Mouse (Mus musculus) retina, postnatal 7 days (tissue): Measurements from ENCODE around the gene Ankfy1.
A peak's percentile ranks its signal among the peaks of the same experiment; 100 is the strongest.
"Not testable (repeated sequence)": the region's sequence is repeated elsewhere in the genome, so short reads cannot be mapped to it uniquely, and the experiment has no call there.

ENCODE experiments used
- DNase-seq: peaks from one replicate; pipeline ENCODE4 v3.0.0-alpha.2; 2012; ENCODE audit warnings: low read depth, low spot score

The Ankfy1 gene

GRCm38 (mm10) chr11:72689551-72690510, at the start of gene Ankfy1:
Gene Ankfy1, plus strand, starts transcription at chr11:72690006.
- peak; percentile 95 for DNase-seq

GRCm38 (mm10) chr11:72642730-72643129, 47.1 kb upstream of the Ankfy1 start:
- DNase-seq, result no peak

- no peak for DNase-seq
Observed at GRCm38 (mm10) chr11:72645386-72645785, 44.4 kb upstream of the Ankfy1 start.

- no peak for DNase-seq
Observed at GRCm38 (mm10) chr11:72650347-72650746, 39.5 kb upstream of the Ankfy1 start.

GRCm38 (mm10) chr11:72659918-72660317, 29.9 kb upstream of the Ankfy1 start:
- no peak for DNase-seq

GRCm38 (mm10) chr11:72660359-72660758, 29.4 kb upstream of the Ankfy1 start:
- DNase-seq, result no peak

GRCm38 (mm10) chr11:72664641-72665040, 25.2 kb upstream of the Ankfy1 start:
- DNase-seq, result no peak

DNA sequence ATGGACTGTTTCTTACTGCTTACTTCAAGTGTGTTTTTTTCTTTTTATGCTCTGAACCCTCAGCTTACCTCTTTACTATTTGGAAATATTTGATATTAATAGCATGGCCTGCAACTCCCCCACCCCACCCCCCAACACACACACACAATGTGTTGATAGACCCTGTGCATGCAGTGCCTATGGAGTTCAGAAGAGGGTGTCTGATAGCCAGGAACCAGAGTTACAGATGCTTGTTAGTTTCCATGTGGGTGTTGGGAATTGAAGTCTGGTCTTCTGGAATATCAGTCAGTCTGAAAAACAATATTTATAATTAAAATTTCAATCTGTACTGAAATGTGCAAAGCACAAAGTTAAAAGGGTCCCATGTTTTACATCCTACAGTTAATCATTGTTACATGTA, 19.2 kb upstream of the Ankfy1 start:
- DNase-seq, result no peak

GRCm38 (mm10) chr11:72671294-72671988, 18.4 kb upstream of the Ankfy1 start:
- DNase-seq, result no peak

DNA sequence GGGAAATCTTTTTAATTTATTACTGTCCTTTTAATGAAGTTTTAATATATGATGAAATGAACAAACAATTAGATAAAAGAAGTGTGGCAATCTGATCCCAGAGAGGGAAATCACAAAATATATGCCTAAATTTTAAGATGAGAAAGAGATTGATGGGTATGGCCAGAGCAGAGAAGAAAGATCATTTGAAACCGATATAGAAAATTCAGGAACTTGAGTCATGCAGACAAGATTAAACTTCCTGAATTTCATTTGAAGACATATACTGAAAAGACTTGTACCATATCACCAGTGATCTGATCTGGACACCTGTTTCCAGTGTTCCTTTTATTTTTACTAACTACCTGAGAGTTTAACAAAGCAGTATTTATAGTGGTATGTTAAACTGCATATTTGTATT, 17.4 kb upstream of the Ankfy1 start:
- no peak for DNase-seq

- peak; percentile 37 for DNase-seq
Observed at GRCm38 (mm10) chr11:72675280-72675679, 14.5 kb upstream of the Ankfy1 start.

- no peak for DNase-seq
Observed at GRCm38 (mm10) chr11:72680726-72681125, 9.1 kb upstream of the Ankfy1 start.

GRCm38 (mm10) chr11:72683402-72683801, 6.4 kb upstream of the Ankfy1 start:
- no peak for DNase-seq

- no peak for DNase-seq
Observed at GRCm38 (mm10) chr11:72686697-72687096, 3.1 kb upstream of the Ankfy1 start.

- no peak for DNase-seq
Observed at GRCm38 (mm10) chr11:72688242-72688641, 1.6 kb upstream of the Ankfy1 start.

DNA sequence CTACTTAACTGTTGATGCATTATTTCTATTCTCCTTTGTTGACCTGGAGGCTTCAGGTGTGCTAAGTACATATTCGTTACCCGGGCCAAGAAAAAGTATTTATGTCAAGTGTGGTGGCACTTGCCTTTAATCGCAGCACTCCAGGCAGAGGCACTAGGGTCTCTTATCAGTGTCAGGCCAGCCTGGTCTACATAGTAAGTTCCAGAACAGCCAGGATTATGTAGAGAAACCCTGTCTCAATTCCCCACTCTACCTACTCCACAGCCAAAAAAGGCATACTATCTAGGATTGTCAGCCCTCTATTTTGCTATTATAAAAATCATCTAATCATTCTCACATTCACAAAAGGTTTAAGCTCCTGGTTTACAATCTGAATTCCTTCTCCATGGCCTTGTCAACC, 691 bp upstream of the Ankfy1 start:
- no peak for DNase-seq

GRCm38 (mm10) chr11:72692353-72692752, 2.5 kb downstream of the Ankfy1 start:
- no peak for DNase-seq

- DNase-seq, result no peak
Observed at GRCm38 (mm10) chr11:72695025-72695424, 5.2 kb downstream of the Ankfy1 start.

GRCm38 (mm10) chr11:72696368-72696971, 6.7 kb downstream of the Ankfy1 start:
- DNase-seq, result no peak

DNA sequence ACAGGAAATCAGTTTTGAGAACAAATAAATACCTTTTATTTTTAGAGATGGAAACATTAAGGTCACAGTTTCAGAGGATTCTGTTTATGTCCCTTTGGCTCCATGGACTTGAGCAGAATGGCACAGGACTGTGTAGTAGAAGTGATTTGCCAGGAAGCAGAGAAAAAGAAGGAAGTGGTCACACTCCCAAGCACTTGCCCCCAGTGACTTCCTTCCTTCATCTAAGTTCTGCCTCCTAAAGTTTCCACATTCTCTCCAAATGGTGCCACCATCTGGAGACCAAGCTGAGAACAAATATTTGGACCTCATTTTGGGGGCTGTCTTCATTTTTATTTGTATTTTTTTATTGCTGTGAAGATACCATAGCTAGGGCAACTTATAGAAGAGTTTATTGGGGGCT, 7.5 kb downstream of the Ankfy1 start:
- DNase-seq, result no peak

GRCm38 (mm10) chr11:72705111-72705510, 15.3 kb downstream of the Ankfy1 start:
- not testable (repeated sequence) for DNase-seq

GRCm38 (mm10) chr11:72712721-72713120, 22.9 kb downstream of the Ankfy1 start:
- no peak for DNase-seq
